Mouse (Mus musculus) CD8-positive naive resting alpha-beta T cell, adult 57 days (primary cell): ENCODE results near the gene Asgr1. TPM values are rescaled to one million over a fixed set of nuclear protein-coding genes. Genes with fewer than 3 reads are reported as not detected.

Experiments
- total RNA-seq: library from RNA; stranded (reverse); gene quantifications from one replicate; pipeline ENCODE4 v1.2.4, GENCODE M21; 2023

The Asgr1 gene
- not detected for total RNA-seq

GRCm38 (mm10) chr11:70053898-70054570 is at the start of gene Asgr1:
Gene Asgr1, plus strand, starts transcription at chr11:70054085.

GRCm38 (mm10) chr11:70014880-70015558 is 38.9 kb upstream of the Asgr1 start, which contains the start of gene Acadvl:
Gene Acadvl, minus strand, starts transcription at chr11:70015411.

GRCm38 (mm10) chr11:70016669-70017068 is 37.2 kb upstream of the Asgr1 start, which contains the start of gene Dlg4:
Gene Dlg4, plus strand, starts transcription at chr11:70016942.

GRCm38 (mm10) chr11:70091986-70092783 is 38.3 kb downstream of the Asgr1 start, which contains the start of gene Asgr2:
Gene Asgr2, plus strand, starts transcription at chr11:70092644.

Other genes starting within 250 kb of the Asgr1 start
- not detected for gene Tmem102, start 248.5 kb upstream of the Asgr1 start, total RNA-seq
- not detected for gene Gm39566, start 238.8 kb upstream of the Asgr1 start, total RNA-seq
- not detected for gene Spem2, start 235.6 kb upstream of the Asgr1 start, total RNA-seq
- not detected for gene Spem1, start 231.9 kb upstream of the Asgr1 start, total RNA-seq
- gene Nlgn2, start 216.3 kb upstream of the Asgr1 start, total RNA-seq = 0.49 TPM
- 20.8 TPM for gene Tmem256, start 215.6 kb upstream of the Asgr1 start, total RNA-seq
- gene Plscr3, start 207.7 kb upstream of the Asgr1 start, total RNA-seq = 18.2 TPM
- gene Tnk1, start 195.4 kb upstream of the Asgr1 start, total RNA-seq = not detected
- not detected for gene Tmem95, start 176.1 kb upstream of the Asgr1 start, total RNA-seq
- 1.0 TPM for gene Kctd11, start 172.7 kb upstream of the Asgr1 start, total RNA-seq
- gene Acap1, start 158.5 kb upstream of the Asgr1 start, total RNA-seq = 435 TPM
- gene 2810408A11Rik, start 153.1 kb upstream of the Asgr1 start, total RNA-seq = 2.8 TPM
- gene Neurl4, start 153.0 kb upstream of the Asgr1 start, total RNA-seq = 44.9 TPM
- 145 TPM for gene Gps2, start 140.2 kb upstream of the Asgr1 start, total RNA-seq
- 317 TPM for gene Eif5a, start 132.1 kb upstream of the Asgr1 start, total RNA-seq
- gene Ybx2, start 118.3 kb upstream of the Asgr1 start, total RNA-seq = not detected
- gene Slc2a4, start 105.9 kb upstream of the Asgr1 start, total RNA-seq = not detected
- gene Cldn7, start 89.3 kb upstream of the Asgr1 start, total RNA-seq = not detected
- gene Ctdnep1, start 72.9 kb upstream of the Asgr1 start, total RNA-seq = 114 TPM
- 36.4 TPM for gene Elp5, start 71.6 kb upstream of the Asgr1 start, total RNA-seq
- gene Gabarap, start 62.9 kb upstream of the Asgr1 start, total RNA-seq = 172 TPM
- 55.3 TPM for gene Phf23, start 58.3 kb upstream of the Asgr1 start, total RNA-seq
- 47.2 TPM for gene Dvl2, start 53.5 kb upstream of the Asgr1 start, total RNA-seq
- 46.3 TPM for gene Acadvl, start 38.7 kb upstream of the Asgr1 start, total RNA-seq
- gene Dlg4, start 37.1 kb upstream of the Asgr1 start, total RNA-seq = 27.8 TPM
- not detected for gene Asgr2, start 38.6 kb downstream of the Asgr1 start, total RNA-seq
- gene Mgl2, start 76.2 kb downstream of the Asgr1 start, total RNA-seq = not detected
- not detected for gene Clec10a, start 102.1 kb downstream of the Asgr1 start, total RNA-seq
- gene Slc16a11, start 158.7 kb downstream of the Asgr1 start, total RNA-seq = not detected
- gene Slc16a13, start 167.0 kb downstream of the Asgr1 start, total RNA-seq = 2.5 TPM
- 0.15 TPM for gene Bcl6b, start 175.7 kb downstream of the Asgr1 start, total RNA-seq
- gene 0610010K14Rik, start 183.8 kb downstream of the Asgr1 start, total RNA-seq = 60.8 TPM
- 4.4 TPM for gene Gm21988, start 185.7 kb downstream of the Asgr1 start, total RNA-seq
- gene Rnasek, start 185.8 kb downstream of the Asgr1 start, total RNA-seq = 59.2 TPM
- gene Alox12, start 201.3 kb downstream of the Asgr1 start, total RNA-seq = not detected